Mouse (Mus musculus) bone marrow, adult 2 months (tissue): ENCODE measurements at regions not wholly inside any gene's neighbourhood (a gene's known extent, or its start where the extent isn't known, plus 50 kb on each side); places are given as distances from the start of the nearest gene placed in this dataset.

ENCODE experiments used
- CTCF ChIP-seq: fragments of 200-500 bp; IDR thresholded peaks from 2 replicates; pipeline ENCODE4 v1.5.1; 2011; ENCODE audit warnings: low read length, control low read depth; ENCODE audit not compliant: control insufficient read depth, insufficient read depth
- POLR2A ChIP-seq: fragments of 200-500 bp; IDR thresholded peaks from 2 replicates; pipeline ENCODE4 v1.6.1; 2011; ENCODE audit warnings: low read depth, mild to moderate bottlenecking, control low read depth, low read length, borderline replicate concordance; ENCODE audit not compliant: control insufficient read depth

DNA sequence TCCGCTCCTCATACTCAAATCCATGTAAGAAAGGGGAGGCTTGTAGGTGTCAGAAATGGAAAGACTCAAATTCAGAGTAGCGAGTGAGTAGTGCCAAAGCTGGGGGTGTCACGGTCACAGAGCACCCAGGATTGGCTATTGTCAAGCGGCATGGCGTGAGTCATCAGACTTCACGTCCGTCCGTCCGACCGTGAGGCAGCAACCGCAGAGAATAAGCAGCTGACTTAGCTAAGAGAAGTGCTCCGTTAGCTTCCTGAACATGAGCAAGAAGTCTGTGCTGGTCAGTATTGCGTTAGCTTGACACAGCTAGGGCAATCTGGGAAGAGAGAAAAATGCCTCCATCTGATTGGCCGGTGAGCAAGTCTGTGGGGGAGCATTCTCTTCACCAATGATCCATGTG, 61.5 kb upstream of the Osbpl8 start:
- TF ChIP-seq CTCF, result no peak
- TF ChIP-seq POLR2A, result no peak
